Mouse (Mus musculus) neural tube, embryonic 11.5 days (tissue): ENCODE data around the gene Robo1. TPM values are rescaled to one million over a fixed set of nuclear protein-coding genes. Genes with fewer than 3 reads are reported as not detected.
A peak's percentile ranks its signal among the peaks of the same experiment; 100 is the strongest.

Experiments used
- ATAC-seq: fragments of 200-750 bp; cut with Nextera tagmentation; 2 replicates; pipeline ENCODE4 v1.8.0; 2017; ENCODE audit warnings: moderate number of reproducible peaks, mild to moderate bottlenecking, moderate TSS enrichment, moderate library complexity; ENCODE audit not compliant: insufficient read depth, low FRiP score, low TSS enrichment
- DNase-seq: peaks from one replicate; pipeline ENCODE4 v3.0.0-alpha.2; 2015; ENCODE audit warnings: low spot score
- H3K27ac ChIP-seq: fragments of 300-500 bp; sonication (generic); 2 replicates; pipeline ENCODE4 v1.5.1; 2014; ENCODE audit warnings: low read depth, mild to moderate bottlenecking, low read length
- H3K27me3 ChIP-seq: fragments of 300-500 bp; sonication (generic); 2 replicates; pipeline ENCODE4 v1.6.1; 2014; ENCODE audit warnings: mild to moderate bottlenecking, low read length, mixed read lengths; ENCODE audit not compliant: control insufficient read depth, insufficient read depth
- H3K36me3 ChIP-seq: fragments of 300-500 bp; sonication (generic); 2 replicates; pipeline ENCODE4 v1.6.1; 2014; ENCODE audit warnings: mild to moderate bottlenecking, low read length, moderate library complexity, mixed read lengths; ENCODE audit not compliant: control insufficient read depth, insufficient read depth
- H3K4me1 ChIP-seq: fragments of 300-500 bp; sonication (generic); 2 replicates; pipeline ENCODE4 v1.6.1; 2014; ENCODE audit warnings: low read length, mixed read lengths; ENCODE audit not compliant: control insufficient read depth, insufficient read depth
- H3K4me2 ChIP-seq: fragments of 300-500 bp; sonication (generic); 2 replicates; pipeline ENCODE4 v1.6.1; 2014; ENCODE audit warnings: low read depth, mild to moderate bottlenecking, moderate library complexity
- H3K4me3 ChIP-seq: fragments of 300-500 bp; sonication (generic); 2 replicates; pipeline ENCODE4 v1.5.1; 2014; ENCODE audit warnings: low read depth, low read length
- H3K9ac ChIP-seq: fragments of 300-500 bp; sonication (generic); 2 replicates; pipeline ENCODE4 v1.6.1; 2014; ENCODE audit warnings: mild to moderate bottlenecking, low read length
- H3K9me3 ChIP-seq: fragments of 300-500 bp; sonication (generic); 2 replicates; pipeline ENCODE4 v1.6.1; 2016; ENCODE audit warnings: low read length; ENCODE audit not compliant: control insufficient read depth
- WGBS: fragments of 180-500 bp; shearing (Covaris S2); extraction: QIAGEN DNeasy Blood & Tissue Kit; methylation state at CpG from one replicate; pipeline ENCODE4 v1.1.7; 2014; 5-methylcytosine and 5-hydroxymethylcytosine counted together
- polyA plus RNA-seq: library from polyadenylated mRNA; unstranded; fragments of >200 nt; fragmentation: Nextera tagmentation; extraction: Ambion mirVana; gene quantifications from 2 replicates; pipeline ENCODE4 v1.2.1, GENCODE M21; 2014

The Robo1 gene
- polyA plus RNA-seq, 1 experiment from 2014 or later: 58.3 TPM

- 88% methylated on average over 6 of the region's 6 CpGs for WGBS
- ATAC-seq: no peak
- DNase-seq: no peak
Measured at GRCm38 (mm10) chr16:72928525-72929122, 620.5 kb downstream of the Robo1 start.

GRCm38 (mm10) chr16:72930871-72931270 lies 622.8 kb downstream of the Robo1 start:
- ATAC-seq (no peak), DNase-seq (no peak)
- H3K4me2 ChIP-seq: no peak overlapping the region
- whole genome bisulfite sequencing: 88% methylated on average over 4 of the region's 4 CpGs
- H3K27ac ChIP-seq: no peak overlapping the region
- no peaks in the 10 kb centered on the region for H3K9me3 ChIP-seq
- H3K4me3 ChIP-seq: no peak overlapping the region
- no peaks in the 10 kb centered on the region for H3K36me3 ChIP-seq
- H3K9ac ChIP-seq: no peak overlapping the region
- no peaks in the 10 kb centered on the region for H3K27me3 ChIP-seq
- H3K4me1 ChIP-seq: no peaks in the 10 kb centered on the region

More at GRCm38 (mm10) chr16:72928525-72929122, 620.5 kb downstream of the Robo1 start:
- no peaks in the 10 kb centered on the region for H3K36me3 ChIP-seq
- no peak overlapping the region for H3K9ac ChIP-seq
- H3K4me3 ChIP-seq: no peak overlapping the region
- H3K27ac ChIP-seq: no peak overlapping the region
- H3K9me3 ChIP-seq: no peaks in the 10 kb centered on the region
- H3K27me3 ChIP-seq: no peaks in the 10 kb centered on the region
- no peak overlapping the region for H3K4me2 ChIP-seq
- H3K4me1 ChIP-seq: peaks cover 3% of the 10 kb centered on the region

GRCm38 (mm10) chr16:72934908-72935307 lies 626.8 kb downstream of the Robo1 start:
- ATAC-seq: no peak
- H3K4me2 ChIP-seq: no peak overlapping the region
- H3K27ac ChIP-seq: no peak overlapping the region
- H3K9me3 ChIP-seq: no peaks in the 10 kb centered on the region
- H3K36me3 ChIP-seq: no peaks in the 10 kb centered on the region
- H3K4me1 ChIP-seq: no peaks in the 10 kb centered on the region
- H3K4me3 ChIP-seq: no peak overlapping the region
- no peak overlapping the region for H3K9ac ChIP-seq
- DNase-seq: no peak
- H3K27me3 ChIP-seq: no peaks in the 10 kb centered on the region

- H3K4me2 ChIP-seq: no peak overlapping the region
- H3K9ac ChIP-seq: no peak overlapping the region
- ATAC-seq: no peak
- no peak overlapping the region for H3K27ac ChIP-seq
- H3K9me3 ChIP-seq: no peaks in the 10 kb centered on the region
- no peaks in the 10 kb centered on the region for H3K36me3 ChIP-seq
- no peaks in the 10 kb centered on the region for H3K27me3 ChIP-seq
- no peak for DNase-seq
- H3K4me1 ChIP-seq: no peaks in the 10 kb centered on the region
- 69% methylated on average over 3 of the region's 3 CpGs for WGBS
- no peak overlapping the region for H3K4me3 ChIP-seq
Measured at GRCm38 (mm10) chr16:72937183-72937582, 629.1 kb downstream of the Robo1 start.

GRCm38 (mm10) chr16:72939862-72940261 lies 631.8 kb downstream of the Robo1 start:
- H3K27ac ChIP-seq: no peak overlapping the region
- no peak for ATAC-seq

GRCm38 (mm10) chr16:72940786-72941185 lies 632.7 kb downstream of the Robo1 start:
- WGBS: 80% methylated on average over 8 of the region's 8 CpGs
- no peaks in the 10 kb centered on the region for H3K27me3 ChIP-seq
- no peak for ATAC-seq

More at GRCm38 (mm10) chr16:72939862-72940261, 631.8 kb downstream of the Robo1 start:
- no peak for DNase-seq
- no peak overlapping the region for H3K4me3 ChIP-seq
- H3K9me3 ChIP-seq: no peaks in the 10 kb centered on the region
- no peaks in the 10 kb centered on the region for H3K27me3 ChIP-seq
- H3K4me2 ChIP-seq: no peak overlapping the region
- WGBS: 83% methylated on average over 3 of the region's 3 CpGs
- H3K4me1 ChIP-seq: no peaks in the 10 kb centered on the region
- H3K9ac ChIP-seq: no peak overlapping the region
- no peaks in the 10 kb centered on the region for H3K36me3 ChIP-seq

GRCm38 (mm10) chr16:72944403-72944802 lies 636.3 kb downstream of the Robo1 start:
- no peaks in the 10 kb centered on the region for H3K9me3 ChIP-seq
- no peak overlapping the region for H3K27ac ChIP-seq
- 93% methylated on average over 4 of the region's 4 CpGs for WGBS
- no peak overlapping the region for H3K4me2 ChIP-seq
- no peaks in the 10 kb centered on the region for H3K36me3 ChIP-seq
- ATAC-seq: no peak
- no peak for DNase-seq
- H3K27me3 ChIP-seq: no peaks in the 10 kb centered on the region
- no peaks in the 10 kb centered on the region for H3K4me1 ChIP-seq
- H3K9ac ChIP-seq: no peak overlapping the region
- no peak overlapping the region for H3K4me3 ChIP-seq

More at GRCm38 (mm10) chr16:72940786-72941185, 632.7 kb downstream of the Robo1 start:
- Histone ChIP-seq H3K4me2 (no peak overlapping the region), H3K36me3 (no peaks in the 10 kb centered on the region), H3K4me3 (no peak overlapping the region), H3K27ac (no peak overlapping the region), H3K9ac (no peak overlapping the region), H3K9me3 (no peaks in the 10 kb centered on the region), H3K4me1 (no peaks in the 10 kb centered on the region)
- DNase-seq: no peak

GRCm38 (mm10) chr16:72951969-72952368 lies 643.9 kb downstream of the Robo1 start:
- no peaks in the 10 kb centered on the region for H3K4me1 ChIP-seq
- H3K36me3 ChIP-seq: no peaks in the 10 kb centered on the region
- no peak overlapping the region for H3K27ac ChIP-seq
- H3K4me3 ChIP-seq: no peak overlapping the region
- ATAC-seq (no peak), DNase-seq (no peak)
- H3K4me2 ChIP-seq: no peak overlapping the region
- no peaks in the 10 kb centered on the region for H3K27me3 ChIP-seq
- WGBS: 79% methylated on average over 6 of the region's 6 CpGs
- no peaks in the 10 kb centered on the region for H3K9me3 ChIP-seq
- H3K9ac ChIP-seq: no peak overlapping the region

GRCm38 (mm10) chr16:72959018-72959702 lies 651.1 kb downstream of the Robo1 start:
- 63% methylated on average over 11 of the region's 11 CpGs for WGBS
- no peak overlapping the region for H3K4me3 ChIP-seq
- no peaks in the 10 kb centered on the region for H3K27me3 ChIP-seq
- no peaks in the 10 kb centered on the region for H3K36me3 ChIP-seq
- no peaks in the 10 kb centered on the region for H3K9me3 ChIP-seq
- H3K4me2 ChIP-seq: no peak overlapping the region
- peak; percentile 91 for ATAC-seq
- no peak overlapping the region for H3K9ac ChIP-seq
- no peaks in the 10 kb centered on the region for H3K4me1 ChIP-seq
- H3K27ac ChIP-seq: no peak overlapping the region
- DNase-seq: peak; percentile 17
